Mouse (Mus musculus) forebrain, embryonic 16.5 days (tissue): ENCODE data around the gene Pdia4. TPM values are rescaled to one million over a fixed set of nuclear protein-coding genes. Genes with fewer than 3 reads are reported as not detected.

Experiments
- ATAC-seq: fragments of 200-750 bp; cut with Nextera tagmentation; 2 replicates; pipeline ENCODE4 v1.8.0; 2017; ENCODE audit warnings: mild to moderate bottlenecking, moderate library complexity
- H3K27ac ChIP-seq: fragments of 300-500 bp; sonication (generic); 2 replicates; pipeline ENCODE4 v1.5.1; 2014; ENCODE audit warnings: low read length, control low read depth
- H3K27me3 ChIP-seq: fragments of 300-500 bp; sonication (generic); replicated peaks from 2 replicates; pipeline ENCODE4 v1.6.1; 2014; ENCODE audit warnings: low read length; ENCODE audit not compliant: control insufficient read depth, insufficient read depth
- H3K36me3 ChIP-seq: fragments of 300-500 bp; sonication (generic); 2 replicates; pipeline ENCODE4 v1.6.1; 2014; ENCODE audit not compliant: control insufficient read depth, insufficient read depth
- H3K4me1 ChIP-seq: fragments of 300-500 bp; sonication (generic); replicated peaks from 2 replicates; pipeline ENCODE4 v1.6.1; 2014; ENCODE audit warnings: low read length; ENCODE audit not compliant: control insufficient read depth, insufficient read depth
- H3K4me2 ChIP-seq: fragments of 300-500 bp; sonication (generic); 2 replicates; pipeline ENCODE4 v1.6.1; 2014; ENCODE audit warnings: mild to moderate bottlenecking, low read length, control low read depth
- H3K4me3 ChIP-seq: fragments of 300-500 bp; sonication (generic); replicated peaks from 2 replicates; pipeline ENCODE4 v1.5.1; 2014; ENCODE audit warnings: mild to moderate bottlenecking, low read length, control low read depth
- H3K9ac ChIP-seq: fragments of 300-500 bp; sonication (generic); replicated peaks from 2 replicates; pipeline ENCODE4 v1.6.1; 2014; ENCODE audit warnings: low read depth, low read length, control low read depth
- H3K9me3 ChIP-seq: fragments of 300-500 bp; sonication (generic); 2 replicates; pipeline ENCODE4 v1.6.1; 2016; ENCODE audit warnings: low read length; ENCODE audit not compliant: control insufficient read depth
- WGBS: fragments of 180-500 bp; shearing (Covaris S2); extraction: QIAGEN DNeasy Blood & Tissue Kit; methylation state at CpG from one replicate; pipeline ENCODE4 v1.1.7; 2014; 5-methylcytosine and 5-hydroxymethylcytosine counted together
- polyA plus RNA-seq: library from polyadenylated mRNA; unstranded; fragments of >200 nt; fragmentation: Nextera tagmentation; extraction: Ambion mirVana; gene quantifications from 2 replicates; pipeline ENCODE4 v1.2.1, GENCODE M21; 2015

The Pdia4 gene
- polyA plus RNA-seq, 1 experiment from 2014 or later = 150 TPM

DNA sequence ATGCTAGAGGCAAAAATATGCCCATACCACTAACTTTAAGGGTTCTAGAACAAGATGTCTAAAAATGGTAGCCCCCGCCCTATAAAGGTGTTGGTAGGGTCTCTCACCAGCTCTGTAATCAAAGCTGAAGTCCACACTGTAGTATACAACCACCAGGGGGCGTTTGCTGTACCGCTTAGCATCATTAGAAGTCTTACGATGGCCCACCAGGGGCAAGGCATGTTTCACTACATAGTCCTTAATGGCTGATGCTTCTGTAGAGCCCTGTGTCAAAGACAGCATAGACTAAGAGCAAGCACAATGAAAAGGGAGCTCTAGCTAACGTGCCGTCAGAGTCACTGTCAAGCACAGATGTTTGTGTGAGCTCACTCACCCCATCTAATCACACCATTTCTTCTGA, 14.2 kb downstream of the Pdia4 start:
- Histone ChIP-seq H3K27ac (no peak overlapping the region), H3K4me2 (no peak overlapping the region), H3K4me3 (no peak overlapping the region), H3K27me3 (no peaks in the 10 kb centered on the region), H3K36me3 (peaks cover 61% of the 10 kb centered on the region), H3K9ac (no peak overlapping the region), H3K4me1 (no peaks in the 10 kb centered on the region), H3K9me3 (no peaks in the 10 kb centered on the region)
- WGBS = 45% methylated on average over 6 of the region's 6 CpGs
- ATAC-seq = peak; percentile 51; the same call in 1 of the 2 replicates

GRCm38 (mm10) chr6:47794106-47794830, 19.0 kb downstream of the Pdia4 start:
- no peaks in the 10 kb centered on the region for H3K9me3 ChIP-seq
- 44% methylated on average over 10 of the region's 10 CpGs for WGBS
- no peaks in the 10 kb centered on the region for H3K4me1 ChIP-seq
- H3K27ac ChIP-seq = no peak overlapping the region
- peaks cover 28% of the 10 kb centered on the region for H3K36me3 ChIP-seq
- 0 out of 2 replicates have a peak, but pooled peaks have one; percentile 24 for ATAC-seq
- no peak overlapping the region for H3K4me3 ChIP-seq
- H3K9ac ChIP-seq = no peak overlapping the region
- H3K27me3 ChIP-seq = no peaks in the 10 kb centered on the region
- H3K4me2 ChIP-seq = no peak overlapping the region

- no peaks in the 10 kb centered on the region for H3K9me3 ChIP-seq
- no peak overlapping the region for H3K4me2 ChIP-seq
- H3K9ac ChIP-seq = no peak overlapping the region
- no peaks in the 10 kb centered on the region for H3K27me3 ChIP-seq
- no peak overlapping the region for H3K27ac ChIP-seq
- peaks cover 5% of the 10 kb centered on the region; the same call in 1 of the 2 replicates for H3K4me1 ChIP-seq
- H3K36me3 ChIP-seq = peaks cover 28% of the 10 kb centered on the region
- H3K4me3 ChIP-seq = no peak overlapping the region
- no peak for ATAC-seq
- WGBS = 81% methylated on average over 5 of the region's 5 CpGs
Observed at GRCm38 (mm10) chr6:47793284-47793683, 19.9 kb downstream of the Pdia4 start.

- no peaks in the 10 kb centered on the region for H3K9me3 ChIP-seq
- peaks cover 27% of the 10 kb centered on the region for H3K36me3 ChIP-seq
- ATAC-seq = no peak
- H3K27me3 ChIP-seq = no peaks in the 10 kb centered on the region
- peaks cover 5% of the 10 kb centered on the region; the same call in 1 of the 2 replicates for H3K4me1 ChIP-seq
- H3K27ac ChIP-seq = no peak overlapping the region
- no peak overlapping the region for H3K4me3 ChIP-seq
- 98% methylated on average over 2 of the region's 2 CpGs for WGBS
- H3K4me2 ChIP-seq = no peak overlapping the region
- H3K9ac ChIP-seq = no peak overlapping the region
Observed at GRCm38 (mm10) chr6:47792533-47792932, 20.7 kb downstream of the Pdia4 start.

- no peak for ATAC-seq
Observed at GRCm38 (mm10) chr6:47790745-47791144, 22.5 kb downstream of the Pdia4 start.

GRCm38 (mm10) chr6:47788821-47789220, 24.4 kb downstream of the Pdia4 start:
- peak overlapping the region; percentile 69 for H3K4me2 ChIP-seq
- H3K4me1 ChIP-seq = peaks cover 5% of the 10 kb centered on the region; the same call in 1 of the 2 replicates
- no peaks in the 10 kb centered on the region for H3K27me3 ChIP-seq
- peak; percentile 19 for ATAC-seq
- H3K27ac ChIP-seq = peak overlapping the region; percentile 96
- peak overlapping the region; percentile 61 for H3K4me3 ChIP-seq
- WGBS = 36% methylated on average over 3 of the region's 3 CpGs
- H3K9ac ChIP-seq = peak overlapping the region; percentile 76
- H3K9me3 ChIP-seq = no peaks in the 10 kb centered on the region
- no peaks in the 10 kb centered on the region for H3K36me3 ChIP-seq

More at GRCm38 (mm10) chr6:47790745-47791144, 22.5 kb downstream of the Pdia4 start:
- Histone ChIP-seq H3K9me3 (no peaks in the 10 kb centered on the region), H3K4me1 (peaks cover 5% of the 10 kb centered on the region; the same call in 1 of the 2 replicates), H3K9ac (no peak overlapping the region), H3K27ac (no peak overlapping the region), H3K4me3 (no peak overlapping the region), H3K36me3 (peaks cover 12% of the 10 kb centered on the region), H3K4me2 (no peak overlapping the region), H3K27me3 (no peaks in the 10 kb centered on the region)
- WGBS = 62% methylated on average over 2 of the region's 2 CpGs

DNA sequence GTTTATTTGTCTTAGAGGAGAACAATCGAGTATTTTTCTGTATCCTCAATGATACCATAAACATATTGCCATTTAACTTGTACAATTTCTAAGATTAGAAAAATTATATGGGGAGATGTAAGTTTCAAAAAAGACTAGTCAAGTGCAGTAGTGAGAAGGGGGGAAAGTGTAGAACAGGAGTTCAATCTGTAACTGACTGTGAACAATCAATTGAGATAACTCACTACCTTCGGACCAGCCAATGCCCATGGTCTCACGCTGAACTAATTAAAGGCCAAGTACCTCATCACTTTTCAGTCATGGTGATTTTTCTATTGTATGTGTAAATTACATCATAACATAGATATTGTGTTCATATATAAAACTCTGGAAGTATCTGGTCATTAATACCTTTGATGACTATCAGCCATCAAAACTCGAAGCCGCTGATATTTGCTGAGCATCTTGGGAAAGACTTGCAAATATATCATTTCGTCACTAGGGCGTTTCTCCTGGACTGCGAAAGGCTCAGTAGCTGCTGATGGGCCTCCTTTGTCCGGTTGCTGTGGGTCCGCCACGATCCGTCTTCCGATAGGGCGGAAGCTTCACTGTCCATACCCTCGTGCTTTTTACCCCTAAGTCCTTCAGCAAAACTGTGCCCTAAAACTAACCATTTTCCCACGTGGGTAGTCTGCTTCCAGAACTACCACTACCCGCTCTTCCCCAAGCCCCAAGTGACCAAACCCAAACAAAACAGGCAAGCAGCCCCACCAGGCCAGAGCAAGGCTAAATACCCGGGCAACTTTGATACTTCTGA, 25.1 kb downstream of the Pdia4 start:
- H3K4me1 ChIP-seq = peaks cover 5% of the 10 kb centered on the region; the same call in 1 of the 2 replicates
- peak overlapping the region; percentile 76 for H3K9ac ChIP-seq
- H3K27me3 ChIP-seq = no peaks in the 10 kb centered on the region
- H3K4me2 ChIP-seq = peak overlapping the region; percentile 69
- H3K4me3 ChIP-seq = peak overlapping the region; percentile 61
- H3K27ac ChIP-seq = peak overlapping the region; percentile 96
- H3K9me3 ChIP-seq = no peaks in the 10 kb centered on the region
- H3K36me3 ChIP-seq = no peaks in the 10 kb centered on the region
- ATAC-seq = peak; percentile 91
- 1% methylated on average over 18 of the region's 18 CpGs for WGBS

- H3K4me2 ChIP-seq = no peak overlapping the region
- no peak overlapping the region for H3K4me3 ChIP-seq
- 75% methylated on average over 5 of the region's 5 CpGs for WGBS
- H3K36me3 ChIP-seq = no peaks in the 10 kb centered on the region
- no peak for ATAC-seq
- H3K27ac ChIP-seq = no peak overlapping the region
- H3K9ac ChIP-seq = no peak overlapping the region
- H3K9me3 ChIP-seq = no peaks in the 10 kb centered on the region
- H3K27me3 ChIP-seq = no peaks in the 10 kb centered on the region
- peaks cover 11% of the 10 kb centered on the region for H3K4me1 ChIP-seq
Observed at GRCm38 (mm10) chr6:47784707-47785412, 28.4 kb downstream of the Pdia4 start.
